Mouse (Mus musculus): ENCODE measurements at regions not wholly inside any gene's neighbourhood (a gene's known extent, or its start where the extent isn't known, plus 50 kb on each side); places are given as distances from the start of the nearest gene placed in this dataset.
A peak's percentile ranks its signal among the peaks of the same experiment; 100 is the strongest.

DNA sequence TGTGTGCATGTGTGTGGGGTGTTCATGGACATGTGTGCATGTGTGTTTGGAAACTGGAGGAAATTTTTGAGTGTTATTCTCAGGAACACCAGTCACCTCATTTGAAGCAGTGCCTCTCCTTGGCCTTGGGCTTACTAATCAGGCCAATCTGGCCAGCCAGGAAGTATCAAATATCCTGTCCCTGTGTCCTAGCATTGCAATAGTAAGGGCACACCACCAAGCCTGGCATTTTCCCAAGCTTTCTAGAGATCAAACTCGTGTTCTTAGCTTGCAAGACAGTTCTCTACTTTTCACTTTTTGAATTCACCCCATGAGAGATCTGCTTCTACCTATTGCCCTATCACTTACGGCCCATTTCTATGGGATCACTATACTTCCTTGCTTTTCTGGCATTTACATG lies 376.7 kb downstream of the 9330182O14Rik start:
- no peaks in the 10 kb centered on the region for H3K27me3 ChIP-seq (ENCODE audit: control insufficient read depth, insufficient read depth, low read length)
- no peak for TF ChIP-seq POLR2A (IDR thresholded peaks at IDR 0.05; ENCODE audit: borderline replicate concordance, extremely low read depth, insufficient read depth, insufficient read length)
- H3K4me2 ChIP-seq (replicated peaks; ENCODE audit: low read depth, low read length, severe bottlenecking) = no peak overlapping the region
- DNase-seq (ENCODE audit: low spot score) (no peak), ATAC-seq (ENCODE audit: low FRiP score, low read depth) (no peak)
- WGBS = 61% methylated on average over 2 of the region's 2 CpGs
- H3K27ac ChIP-seq (replicated peaks; ENCODE audit: low read depth, low read length) = no peak overlapping the region
- H3K4me1 ChIP-seq (ENCODE audit: control insufficient read depth, insufficient read depth, low read length) = no peaks in the 10 kb centered on the region
- no peaks in the 10 kb centered on the region for H3K9me3 ChIP-seq (ENCODE audit: control insufficient read depth, low read length)
- no peak overlapping the region for H3K9ac ChIP-seq (ENCODE audit: low read depth, low read length, severe bottlenecking)
- H3K4me3 ChIP-seq (replicated peaks; ENCODE audit: low read length) = no peak overlapping the region
- H3K36me3 ChIP-seq (ENCODE audit: control insufficient read depth, insufficient read depth, low read length) = no peaks in the 10 kb centered on the region

DNA sequence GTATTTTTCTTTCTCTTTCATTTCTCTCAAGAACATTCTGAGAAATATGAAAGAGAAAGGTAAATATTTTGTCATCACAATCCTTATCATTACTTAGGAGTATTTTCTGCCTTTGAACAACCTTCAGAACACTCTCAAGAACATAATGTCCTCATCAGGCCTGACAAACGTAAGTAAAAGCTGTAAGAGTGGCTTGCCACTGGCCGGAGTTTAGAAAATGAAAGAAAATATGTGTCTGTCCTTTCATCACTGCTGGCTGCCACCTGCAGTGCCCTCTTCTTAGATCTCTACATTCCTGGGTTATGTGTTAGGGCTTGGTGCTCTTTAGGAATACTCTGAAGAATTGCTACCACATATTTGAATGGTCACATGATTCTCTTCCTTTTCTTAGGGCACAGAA lies 390.2 kb downstream of the 9330182O14Rik start:
- H3K4me3 ChIP-seq (replicated peaks; ENCODE audit: low read length) = no peak overlapping the region
- no peaks in the 10 kb centered on the region for H3K27me3 ChIP-seq (ENCODE audit: control insufficient read depth, insufficient read depth, low read length)
- ATAC-seq (ENCODE audit: low FRiP score, low read depth) (no peak), DNase-seq (ENCODE audit: low spot score) (no peak)
- H3K4me2 ChIP-seq (replicated peaks; ENCODE audit: low read depth, low read length, severe bottlenecking) = no peak overlapping the region
- WGBS = 55% methylated on average over 2 of the region's 2 CpGs
- no peaks in the 10 kb centered on the region for H3K9me3 ChIP-seq (ENCODE audit: control insufficient read depth, low read length)
- H3K27ac ChIP-seq (replicated peaks; ENCODE audit: low read depth, low read length) = no peak overlapping the region
- H3K36me3 ChIP-seq (ENCODE audit: control insufficient read depth, insufficient read depth, low read length) = no peaks in the 10 kb centered on the region
- no peaks in the 10 kb centered on the region for H3K4me1 ChIP-seq (ENCODE audit: control insufficient read depth, insufficient read depth, low read length)
- TF ChIP-seq POLR2A (IDR thresholded peaks at IDR 0.05; ENCODE audit: borderline replicate concordance, extremely low read depth, insufficient read depth, insufficient read length) = no peak
- H3K9ac ChIP-seq (ENCODE audit: low read depth, low read length, severe bottlenecking) = no peak overlapping the region

GRCm38 (mm10) chr15:40533451-40533873 lies 399.3 kb downstream of the 9330182O14Rik start:
- no peak overlapping the region for H3K9ac ChIP-seq (ENCODE audit: low read depth, low read length, severe bottlenecking)
- 86% methylated on average over 8 of the region's 8 CpGs for WGBS
- H3K4me1 ChIP-seq (ENCODE audit: control insufficient read depth, insufficient read depth, low read length) = no peaks in the 10 kb centered on the region
- DNase-seq (ENCODE audit: low spot score) = no peak
- no peaks in the 10 kb centered on the region for H3K9me3 ChIP-seq (ENCODE audit: control insufficient read depth, low read length)
- no peak for TF ChIP-seq POLR2A (IDR thresholded peaks at IDR 0.05; ENCODE audit: borderline replicate concordance, extremely low read depth, insufficient read depth, insufficient read length)
- H3K4me3 ChIP-seq (replicated peaks; ENCODE audit: low read length) = no peak overlapping the region
- H3K27me3 ChIP-seq (ENCODE audit: control insufficient read depth, insufficient read depth, low read length) = no peaks in the 10 kb centered on the region
- no peaks in the 10 kb centered on the region for H3K36me3 ChIP-seq (ENCODE audit: control insufficient read depth, insufficient read depth, low read length)
- H3K27ac ChIP-seq (replicated peaks; ENCODE audit: low read depth, low read length) = no peak overlapping the region
- no peak overlapping the region for H3K4me2 ChIP-seq (replicated peaks; ENCODE audit: low read depth, low read length, severe bottlenecking)
- no peak for ATAC-seq (ENCODE audit: low FRiP score, low read depth)

DNA sequence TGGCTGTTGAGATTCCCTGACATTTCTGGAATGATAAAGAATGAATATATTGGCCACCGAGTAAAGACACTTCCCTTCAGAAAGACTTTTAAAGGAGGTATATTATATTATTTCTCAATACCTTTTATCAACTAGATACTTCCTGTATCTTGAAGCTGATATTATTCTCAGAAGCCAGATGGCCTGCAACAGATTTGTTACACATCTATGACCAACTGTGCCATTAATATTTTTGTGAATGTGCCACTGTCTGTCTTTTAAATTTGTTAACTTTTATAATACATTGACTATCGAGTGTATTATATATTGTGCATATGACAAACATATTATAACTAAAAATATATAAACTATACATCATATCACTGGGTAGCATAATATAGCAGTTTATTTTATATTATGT lies 427.5 kb downstream of the 9330182O14Rik start:
- 86% methylated on average over 2 of the region's 2 CpGs for WGBS
- Histone ChIP-seq H3K27ac (replicated peaks; ENCODE audit: low read depth, low read length) (no peak overlapping the region), H3K4me3 (replicated peaks; ENCODE audit: low read length) (no peak overlapping the region), H3K4me2 (replicated peaks; ENCODE audit: low read depth, low read length, severe bottlenecking) (no peak overlapping the region), H3K36me3 (ENCODE audit: control insufficient read depth, insufficient read depth, low read length) (no peaks in the 10 kb centered on the region), H3K9ac (ENCODE audit: low read depth, low read length, severe bottlenecking) (no peak overlapping the region), H3K27me3 (ENCODE audit: control insufficient read depth, insufficient read depth, low read length) (no peaks in the 10 kb centered on the region), H3K4me1 (ENCODE audit: control insufficient read depth, insufficient read depth, low read length) (no peaks in the 10 kb centered on the region), H3K9me3 (ENCODE audit: control insufficient read depth, low read length) (no peaks in the 10 kb centered on the region)
- TF ChIP-seq POLR2A (IDR thresholded peaks at IDR 0.05; ENCODE audit: borderline replicate concordance, extremely low read depth, insufficient read depth, insufficient read length) = no peak
- DNase-seq (ENCODE audit: low spot score) = no peak
- no peak for ATAC-seq (ENCODE audit: low FRiP score, low read depth)

- 36% methylated on average over 5 of the region's 5 CpGs for WGBS
- Histone ChIP-seq H3K9ac (ENCODE audit: low read depth, low read length, severe bottlenecking) (no peak overlapping the region), H3K4me2 (replicated peaks; ENCODE audit: low read depth, low read length, severe bottlenecking) (no peak overlapping the region), H3K4me3 (replicated peaks; ENCODE audit: low read length) (no peak overlapping the region), H3K27me3 (ENCODE audit: control insufficient read depth, insufficient read depth, low read length) (no peaks in the 10 kb centered on the region), H3K9me3 (ENCODE audit: control insufficient read depth, low read length) (no peaks in the 10 kb centered on the region), H3K36me3 (ENCODE audit: control insufficient read depth, insufficient read depth, low read length) (no peaks in the 10 kb centered on the region), H3K4me1 (ENCODE audit: control insufficient read depth, insufficient read depth, low read length) (no peaks in the 10 kb centered on the region), H3K27ac (replicated peaks; ENCODE audit: low read depth, low read length) (no peak overlapping the region)
- no peak for ATAC-seq (ENCODE audit: low FRiP score, low read depth)
- no peak for DNase-seq (ENCODE audit: low spot score)
- no peak for TF ChIP-seq POLR2A (IDR thresholded peaks at IDR 0.05; ENCODE audit: borderline replicate concordance, extremely low read depth, insufficient read depth, insufficient read length)
Measured at GRCm38 (mm10) chr15:40565716-40566115, 431.6 kb downstream of the 9330182O14Rik start.

GRCm38 (mm10) chr15:40566481-40566880 lies 432.3 kb downstream of the 9330182O14Rik start:
- no peaks in the 10 kb centered on the region for H3K9me3 ChIP-seq (ENCODE audit: control insufficient read depth, low read length)
- no peaks in the 10 kb centered on the region for H3K36me3 ChIP-seq (ENCODE audit: control insufficient read depth, insufficient read depth, low read length)
- ATAC-seq (ENCODE audit: low FRiP score, low read depth) (peak; percentile 67; the same call in 1 of the 2 replicates), DNase-seq (ENCODE audit: low spot score) (peak; percentile 10)
- no peak overlapping the region for H3K27ac ChIP-seq (replicated peaks; ENCODE audit: low read depth, low read length)
- no peak overlapping the region for H3K4me3 ChIP-seq (replicated peaks; ENCODE audit: low read length)
- WGBS = 6% methylated on average over 4 of the region's 4 CpGs
- H3K27me3 ChIP-seq (ENCODE audit: control insufficient read depth, insufficient read depth, low read length) = no peaks in the 10 kb centered on the region
- H3K9ac ChIP-seq (ENCODE audit: low read depth, low read length, severe bottlenecking) = no peak overlapping the region
- TF ChIP-seq POLR2A (IDR thresholded peaks at IDR 0.05; ENCODE audit: borderline replicate concordance, extremely low read depth, insufficient read depth, insufficient read length) = no peak
- no peak overlapping the region for H3K4me2 ChIP-seq (replicated peaks; ENCODE audit: low read depth, low read length, severe bottlenecking)
- no peaks in the 10 kb centered on the region for H3K4me1 ChIP-seq (ENCODE audit: control insufficient read depth, insufficient read depth, low read length)

Measured in limb, embryonic 14.5 days (tissue).